Mouse (Mus musculus): ENCODE results near the gene Rab10.
A peak's percentile ranks its signal among the peaks of the same experiment; 100 is the strongest.
"Not testable (repeated sequence)": the region's sequence is repeated elsewhere in the genome, so short reads cannot be mapped to it uniquely, and the experiment has no call there.

Gene Rab10

GRCm38 (mm10) chr12:3309391-3310320 lies at the start of gene Rab10:
TSS of gene Rab10 (minus strand) at chr12:3309969.
- peak; percentile 94 for DNase-seq (ENCODE audit: low read depth)

- no peak for DNase-seq (ENCODE audit: low read depth)
These were observed 49.5 kb upstream of the Rab10 start for GRCm38 (mm10) chr12:3359302-3359701.

DNA sequence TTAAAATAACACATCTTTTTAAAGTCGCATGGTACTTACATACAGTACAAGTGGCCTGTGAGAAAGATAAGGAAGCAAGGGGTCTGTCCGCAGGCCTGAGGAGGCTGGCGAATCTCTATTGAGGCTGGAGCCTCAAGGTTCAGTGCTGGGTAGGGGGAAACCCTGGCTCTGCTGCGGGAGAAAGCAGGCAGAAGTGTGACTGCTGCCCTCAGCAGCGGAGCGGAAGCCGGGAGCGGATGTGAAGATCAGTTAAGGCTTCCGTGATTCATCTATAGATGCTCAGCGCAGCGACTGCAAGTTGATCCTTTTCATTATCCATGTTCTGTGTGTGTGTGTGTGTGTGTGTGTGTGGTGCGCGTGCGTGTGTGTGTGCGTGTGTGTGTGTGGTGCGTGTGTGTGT lies 47.1 kb upstream of the Rab10 start:
- no peak for DNase-seq (ENCODE audit: low read depth)

GRCm38 (mm10) chr12:3355068-3355467 lies 45.3 kb upstream of the Rab10 start:
- DNase-seq (ENCODE audit: low read depth) = no peak

GRCm38 (mm10) chr12:3352216-3352615 lies 42.4 kb upstream of the Rab10 start:
- DNase-seq (ENCODE audit: low read depth) = no peak

GRCm38 (mm10) chr12:3350136-3350535 lies 40.4 kb upstream of the Rab10 start:
- no peak for DNase-seq (ENCODE audit: low read depth)

DNA sequence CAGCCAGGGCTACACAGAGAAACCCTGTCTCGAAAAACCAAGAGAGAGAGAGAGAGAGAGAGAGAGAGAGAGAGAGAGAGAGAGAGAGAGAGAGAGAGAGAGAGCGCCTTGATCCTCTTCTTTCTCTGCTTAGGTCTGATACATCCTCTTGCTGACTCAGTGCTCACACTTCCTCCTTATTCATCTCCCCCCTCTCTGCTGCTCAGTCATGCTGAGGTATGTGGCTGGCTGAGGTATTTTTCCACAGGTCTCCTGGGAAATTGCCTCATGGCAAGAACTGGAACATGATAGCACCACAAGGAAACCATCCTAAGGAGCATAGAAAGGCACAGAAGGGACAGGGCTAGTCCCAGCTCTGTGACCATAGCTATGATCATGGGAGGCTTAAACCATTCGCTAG lies 39.6 kb upstream of the Rab10 start:
- DNase-seq (ENCODE audit: low read depth) = no peak

GRCm38 (mm10) chr12:3347682-3348081 lies 37.9 kb upstream of the Rab10 start:
- no peak for DNase-seq (ENCODE audit: low read depth)

GRCm38 (mm10) chr12:3345038-3345437 lies 35.3 kb upstream of the Rab10 start:
- DNase-seq (ENCODE audit: low read depth) = no peak

DNA sequence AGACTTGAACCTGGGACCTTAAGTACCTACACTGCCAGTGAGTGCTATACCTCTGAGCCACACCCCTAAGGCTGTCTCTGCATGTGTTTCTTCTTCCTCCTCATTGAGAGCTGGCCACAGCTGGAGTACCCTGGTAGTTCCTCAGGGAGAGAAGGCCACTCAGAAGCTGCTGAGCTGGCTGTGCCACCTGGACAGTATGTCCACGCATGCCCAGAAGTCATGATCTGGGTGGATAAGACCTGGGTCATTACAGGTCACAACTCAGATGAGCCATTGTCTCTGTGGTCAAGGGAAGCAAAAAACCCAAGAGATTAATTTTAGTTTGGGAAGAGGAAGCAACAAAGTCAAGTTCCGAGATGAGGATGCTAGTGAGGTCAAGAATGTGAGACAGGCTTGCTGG lies 34.4 kb upstream of the Rab10 start:
- DNase-seq (ENCODE audit: low read depth) = no peak

GRCm38 (mm10) chr12:3338931-3339330 lies 29.2 kb upstream of the Rab10 start:
- DNase-seq (ENCODE audit: low read depth) = no peak

- DNase-seq (ENCODE audit: low read depth) = no peak
These were observed 19.9 kb upstream of the Rab10 start for GRCm38 (mm10) chr12:3329677-3330076.

DNA sequence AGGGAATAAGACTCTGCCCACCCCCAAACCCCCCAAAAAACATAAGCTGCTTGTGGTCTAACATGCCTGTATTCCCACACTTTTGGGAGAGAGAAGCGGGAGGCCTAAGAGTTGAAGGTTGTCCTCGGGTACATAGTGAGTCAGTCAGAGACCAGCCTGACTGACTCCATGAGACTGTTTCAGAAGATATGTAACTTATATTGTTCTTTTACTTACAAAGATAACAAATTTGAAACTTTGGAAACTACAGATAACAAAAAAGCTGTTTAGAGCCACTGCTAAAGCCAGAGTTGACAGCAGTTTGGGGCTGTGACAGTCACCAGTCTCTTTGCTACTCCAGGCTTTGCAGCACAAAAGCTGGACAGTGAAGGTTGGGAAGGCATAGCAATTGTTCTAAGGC lies 15.5 kb upstream of the Rab10 start:
- no peak for DNase-seq (ENCODE audit: low read depth)

GRCm38 (mm10) chr12:3323241-3323640 lies 13.5 kb upstream of the Rab10 start:
- no peak for DNase-seq (ENCODE audit: low read depth)

DNA sequence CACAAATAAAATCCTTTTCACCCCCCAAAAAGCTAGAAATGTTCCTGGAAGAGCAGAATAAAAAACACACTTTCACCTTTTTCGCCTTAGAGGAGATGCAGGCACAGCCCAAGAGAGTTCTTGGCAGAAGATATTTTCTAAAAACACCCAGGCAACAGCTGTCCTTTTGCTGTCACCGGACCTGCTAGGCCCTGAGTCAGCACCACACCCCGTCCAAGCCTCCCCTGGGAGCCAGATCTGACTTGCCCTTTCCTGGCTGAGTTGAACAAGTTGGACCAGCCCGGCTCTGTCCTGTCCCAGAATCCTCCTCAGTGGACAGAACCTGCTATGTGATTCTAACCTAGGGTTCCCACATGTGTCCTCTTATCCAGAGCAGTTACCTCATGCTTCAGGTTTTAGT lies 9.6 kb upstream of the Rab10 start:
- DNase-seq (ENCODE audit: low read depth) = no peak

DNA sequence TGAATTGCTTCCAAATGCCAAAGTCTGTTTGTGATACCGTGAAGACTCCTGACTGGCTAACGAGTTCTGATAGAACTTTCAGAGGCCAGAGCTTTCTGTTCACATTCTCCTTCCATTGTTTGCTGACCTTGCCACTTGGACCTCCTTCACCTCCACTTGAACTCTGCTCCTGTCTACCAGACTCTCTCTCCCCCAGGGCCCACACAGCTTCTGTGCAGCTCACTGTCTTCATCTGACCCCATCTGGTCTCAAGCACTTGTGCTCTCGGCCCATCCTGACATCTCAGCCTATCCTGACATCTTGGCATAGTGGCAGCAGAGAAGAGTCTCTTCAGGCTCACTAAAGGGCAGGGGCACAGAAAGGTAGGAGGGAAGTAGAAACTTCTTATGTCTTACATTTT lies 7.2 kb upstream of the Rab10 start:
- no peak for DNase-seq (ENCODE audit: low read depth)

DNA sequence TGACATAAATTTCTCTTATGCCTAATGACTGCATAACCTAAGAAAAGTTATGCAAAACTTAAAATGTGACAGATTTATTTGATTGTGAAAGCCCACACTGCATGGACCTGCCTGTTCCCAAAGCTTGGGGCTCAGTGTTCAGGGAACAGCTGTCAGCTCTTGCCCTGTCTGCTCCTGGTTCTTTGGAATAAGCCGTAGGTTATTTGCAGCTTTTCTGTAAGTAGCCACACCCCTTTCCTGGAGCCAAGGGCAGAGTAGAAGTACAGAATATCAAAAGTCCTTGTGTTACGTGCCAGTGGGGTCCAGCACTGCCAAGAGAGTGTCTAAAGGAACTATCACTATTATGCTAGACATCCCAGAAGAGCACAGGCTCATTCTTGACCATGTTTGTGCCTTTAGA lies 6.3 kb upstream of the Rab10 start:
- DNase-seq (ENCODE audit: low read depth) = no peak

- DNase-seq (ENCODE audit: low read depth) = no peak
These were observed 3.1 kb upstream of the Rab10 start for GRCm38 (mm10) chr12:3312886-3313285.

DNA sequence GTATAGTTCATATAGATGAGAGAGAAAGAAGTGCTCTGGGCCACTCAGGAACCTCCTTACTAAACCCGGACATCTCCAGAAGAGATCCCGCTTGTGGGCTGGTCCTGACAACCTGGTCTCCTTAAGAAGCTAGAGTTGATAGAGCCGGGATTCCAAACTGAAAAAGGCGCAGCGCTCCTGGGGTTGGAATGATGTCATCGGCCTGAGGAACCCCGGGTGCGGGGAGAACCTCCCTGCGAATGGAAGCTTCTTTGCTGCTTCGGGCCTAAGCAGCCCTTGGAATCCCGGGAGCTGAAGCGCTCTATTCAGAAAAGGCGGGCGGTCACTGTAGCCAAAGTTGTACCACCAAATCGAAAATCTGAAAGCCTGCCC lies 538 bp upstream of the Rab10 start:
- no peak for DNase-seq (ENCODE audit: low read depth)

DNA sequence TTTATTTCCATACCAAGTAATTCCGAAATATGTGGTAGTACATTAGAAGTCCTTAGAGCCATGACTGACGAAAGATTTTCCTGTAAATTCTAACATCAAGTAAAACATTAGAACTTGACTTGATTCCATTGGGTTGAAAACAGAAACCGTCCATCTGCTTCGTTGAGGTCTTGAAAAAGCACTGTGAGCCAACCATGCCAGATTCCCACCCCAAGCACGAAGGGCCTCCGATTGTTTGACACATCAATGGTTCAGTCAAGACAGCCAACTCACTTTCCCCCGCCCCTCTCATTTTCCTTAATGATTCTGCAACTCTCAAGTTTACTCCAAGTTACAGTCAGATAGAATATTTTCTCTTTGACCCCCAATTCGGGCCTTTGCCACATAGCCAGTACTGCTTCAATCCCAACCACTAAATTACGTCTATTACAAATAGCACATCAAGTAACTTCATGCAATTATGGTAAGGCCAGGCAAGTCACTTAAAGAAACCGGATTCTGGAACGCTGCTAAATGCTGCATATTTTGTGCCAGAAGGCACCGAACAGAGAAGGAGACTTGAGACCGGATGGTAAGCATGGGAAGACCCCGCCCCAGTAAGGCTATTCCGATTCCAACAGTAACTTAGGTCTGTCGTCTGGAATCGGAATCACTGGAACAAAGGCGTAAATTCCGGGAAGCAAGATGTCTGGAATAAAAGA lies 1.1 kb downstream of the Rab10 start:
- DNase-seq (ENCODE audit: low read depth) = no peak

- no peak for DNase-seq (ENCODE audit: low read depth)
These were observed 2.2 kb downstream of the Rab10 start for GRCm38 (mm10) chr12:3307587-3307986.

- DNase-seq (ENCODE audit: low read depth) = no peak
These were observed 4.5 kb downstream of the Rab10 start for GRCm38 (mm10) chr12:3305238-3305637.

DNA sequence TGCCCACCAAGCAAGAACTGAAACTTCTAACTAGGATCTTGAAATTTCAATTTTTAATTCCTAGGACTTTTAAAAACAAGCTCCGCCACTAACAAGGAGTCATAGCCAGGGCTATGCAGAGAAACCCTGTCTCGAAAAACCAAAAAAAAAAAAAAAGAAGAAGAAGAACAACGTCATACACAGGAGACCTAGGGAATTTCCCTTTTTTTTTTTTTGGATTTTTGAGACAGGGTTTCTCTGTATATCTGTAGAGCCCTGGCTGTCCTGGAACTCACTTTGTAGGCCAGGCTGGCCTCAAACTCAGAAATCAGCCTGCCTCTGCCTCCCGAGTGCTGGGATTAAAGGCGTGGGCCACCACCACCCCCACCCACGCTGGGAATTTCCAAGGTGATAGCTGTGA lies 12.1 kb downstream of the Rab10 start:
- not testable (repeated sequence) for DNase-seq (ENCODE audit: low read depth)
